Mouse (Mus musculus) lung, embryonic 14.5 days (tissue): ENCODE results near the gene Trim60. TPM values are rescaled to one million over a fixed set of nuclear protein-coding genes. Genes with fewer than 3 reads are reported as not detected.
"Not testable (repeated sequence)": the region's sequence is repeated elsewhere in the genome, so short reads cannot be mapped to it uniquely, and the experiment has no call there.

ENCODE experiments used
- ATAC-seq: fragments of 200-750 bp; cut with Nextera tagmentation; 2 replicates; pipeline ENCODE4 v1.8.0; 2017; ENCODE audit warnings: mild to moderate bottlenecking, moderate TSS enrichment, moderate library complexity; ENCODE audit not compliant: insufficient read depth
- DNase-seq: peaks from one replicate; pipeline ENCODE4 v3.0.0-alpha.2; 2015
- H3K27ac ChIP-seq: fragments of 300-500 bp; sonication (generic); 2 replicates; pipeline ENCODE4 v1.5.1; 2014; ENCODE audit warnings: low read depth, mild to moderate bottlenecking, moderate library complexity
- H3K27me3 ChIP-seq: fragments of 300-500 bp; sonication (generic); 2 replicates; pipeline ENCODE4 v1.6.1; 2014; ENCODE audit warnings: low read length, control low read depth; ENCODE audit not compliant: insufficient read depth
- H3K36me3 ChIP-seq: fragments of 300-500 bp; sonication (generic); 2 replicates; pipeline ENCODE4 v1.6.1; 2014; ENCODE audit warnings: control low read depth; ENCODE audit not compliant: insufficient read depth
- H3K4me1 ChIP-seq: fragments of 300-500 bp; sonication (generic); 2 replicates; pipeline ENCODE4 v1.6.1; 2014; ENCODE audit warnings: antibody characterized with exemption, control low read depth; ENCODE audit not compliant: insufficient read depth
- H3K4me2 ChIP-seq: fragments of 300-500 bp; sonication (generic); 2 replicates; pipeline ENCODE4 v1.6.1; 2014; ENCODE audit warnings: mild to moderate bottlenecking
- H3K4me3 ChIP-seq: fragments of 300-500 bp; sonication (generic); 2 replicates; pipeline ENCODE4 v1.5.1; 2014; ENCODE audit warnings: low read depth, low read length
- H3K9ac ChIP-seq: fragments of 300-500 bp; sonication (generic); 2 replicates; pipeline ENCODE4 v1.6.1; 2014
- H3K9me3 ChIP-seq: fragments of 300-500 bp; sonication (generic); 2 replicates; pipeline ENCODE4 v1.6.1; 2016; ENCODE audit warnings: low read depth, low read length, control low read depth
- CTCF ChIP-seq: IDR thresholded peaks from 2 replicates; pipeline ENCODE4 v1.5.1; 2016; ENCODE audit warnings: antibody characterized with exemption, low read depth
- WGBS: fragments of 180-500 bp; shearing (Covaris S2); extraction: QIAGEN DNeasy Blood & Tissue Kit; methylation state at CpG from one replicate; pipeline ENCODE4 v1.1.7; 2014; 5-methylcytosine and 5-hydroxymethylcytosine counted together
- polyA plus RNA-seq: library from polyadenylated mRNA; unstranded; fragments of >200 nt; fragmentation: Nextera tagmentation; extraction: Ambion mirVana; gene quantifications from 2 replicates; pipeline ENCODE4 v1.2.1, GENCODE M21; 2014

The Trim60 gene
- polyA plus RNA-seq, 1 experiment from 2014 or later: not detected

DNA sequence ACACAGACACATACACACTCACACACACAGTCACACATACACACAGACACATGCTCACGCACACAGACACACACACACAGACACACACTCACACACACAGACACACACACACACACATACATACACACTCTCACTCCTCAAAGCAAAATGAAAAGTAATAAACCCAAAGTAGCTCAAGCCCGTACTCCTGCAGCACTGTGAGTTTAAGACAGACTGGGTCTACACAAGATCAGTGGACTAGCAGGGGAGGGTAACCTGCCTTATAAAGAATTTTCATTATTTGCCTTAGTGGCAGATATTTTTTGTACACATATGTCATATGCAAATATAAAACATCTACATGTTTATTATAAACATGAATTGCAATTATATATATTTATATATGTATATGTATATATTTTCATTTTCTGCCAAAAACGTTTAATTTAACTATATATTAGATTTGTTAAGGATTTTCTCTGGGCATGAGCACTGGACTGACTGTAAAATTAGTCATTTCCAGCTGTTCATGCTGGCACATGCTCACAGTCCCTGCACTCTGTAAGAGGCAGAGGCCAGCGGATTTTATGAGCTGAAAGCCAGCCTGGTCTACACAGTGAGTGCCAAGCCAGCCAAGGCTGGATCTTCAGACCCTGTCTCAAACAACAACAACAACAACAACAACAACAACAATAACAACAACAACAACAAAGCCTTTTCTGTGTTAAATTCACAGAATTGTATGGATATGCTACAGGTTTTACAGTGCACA lies 12.5 kb upstream of the Trim60 start:
- H3K4me2 ChIP-seq: no peak overlapping the region
- peak; percentile 21 for DNase-seq
- no peak overlapping the region for H3K4me3 ChIP-seq
- no peak overlapping the region for H3K9ac ChIP-seq
- no peaks in the 10 kb centered on the region for H3K36me3 ChIP-seq
- no peaks in the 10 kb centered on the region for H3K4me1 ChIP-seq
- no peaks in the 10 kb centered on the region for H3K27me3 ChIP-seq
- no peak for TF ChIP-seq CTCF
- ATAC-seq: peak; percentile 66; the same call in 1 of the 2 replicates
- H3K27ac ChIP-seq: no peak overlapping the region
- H3K9me3 ChIP-seq: no peaks in the 10 kb centered on the region
- WGBS: 67% methylated on average over 4 of the region's 4 CpGs

DNA sequence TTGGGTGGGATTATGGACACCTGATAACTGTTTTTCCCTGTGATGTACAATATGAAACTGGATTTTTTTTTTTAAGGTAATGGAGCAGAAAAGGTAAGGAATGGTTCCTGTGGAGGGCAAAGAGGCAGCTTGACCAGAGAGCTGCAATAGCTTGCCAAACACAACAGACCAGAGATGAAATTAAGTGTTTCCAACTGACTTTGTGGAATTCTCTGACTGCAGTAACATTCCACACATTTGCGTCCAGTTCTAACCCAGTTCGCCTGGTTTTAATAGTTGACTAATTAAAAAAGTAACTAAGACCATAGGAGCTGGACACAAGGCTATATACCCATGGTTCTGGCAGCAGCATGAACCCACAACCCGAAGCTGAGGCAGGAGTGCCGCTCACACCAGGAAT lies 11.4 kb upstream of the Trim60 start:
- no peak for ATAC-seq
- no peaks in the 10 kb centered on the region for H3K9me3 ChIP-seq
- H3K4me2 ChIP-seq: no peak overlapping the region
- H3K4me3 ChIP-seq: no peak overlapping the region
- no peaks in the 10 kb centered on the region for H3K36me3 ChIP-seq
- no peaks in the 10 kb centered on the region for H3K27me3 ChIP-seq
- no peaks in the 10 kb centered on the region for H3K4me1 ChIP-seq
- no peak for DNase-seq
- no peak for TF ChIP-seq CTCF
- 82% methylated on average over 4 of the region's 4 CpGs for WGBS
- no peak overlapping the region for H3K9ac ChIP-seq
- no peak overlapping the region for H3K27ac ChIP-seq

GRCm38 (mm10) chr8:65028959-65029686 lies 10.7 kb upstream of the Trim60 start:
- no peaks in the 10 kb centered on the region for H3K9me3 ChIP-seq
- H3K27ac ChIP-seq: no peak overlapping the region
- no peak for DNase-seq
- WGBS: 73% methylated on average over 12 of the region's 12 CpGs
- TF ChIP-seq CTCF: no peak
- no peak overlapping the region for H3K4me2 ChIP-seq
- no peaks in the 10 kb centered on the region for H3K4me1 ChIP-seq
- no peak for ATAC-seq
- no peak overlapping the region for H3K9ac ChIP-seq
- no peaks in the 10 kb centered on the region for H3K27me3 ChIP-seq
- no peak overlapping the region for H3K4me3 ChIP-seq
- no peaks in the 10 kb centered on the region for H3K36me3 ChIP-seq

GRCm38 (mm10) chr8:65022485-65022884 lies 4.1 kb upstream of the Trim60 start:
- no peak overlapping the region for H3K9ac ChIP-seq
- 48% methylated on average over 8 of the region's 8 CpGs for WGBS

GRCm38 (mm10) chr8:65007616-65008015 lies 10.8 kb downstream of the Trim60 start:
- not testable (repeated sequence) for H3K27ac ChIP-seq, ATAC-seq

More at GRCm38 (mm10) chr8:65022485-65022884, 4.1 kb upstream of the Trim60 start:
- no peaks in the 10 kb centered on the region for H3K36me3 ChIP-seq
- TF ChIP-seq CTCF: peak; percentile 77
- ATAC-seq: no peak; the same call in 1 of the 2 replicates
- DNase-seq: peak; percentile 70
- no peak overlapping the region for H3K4me3 ChIP-seq
- no peak overlapping the region for H3K4me2 ChIP-seq
- H3K9me3 ChIP-seq: no peaks in the 10 kb centered on the region
- H3K27me3 ChIP-seq: no peaks in the 10 kb centered on the region
- H3K27ac ChIP-seq: no peak overlapping the region
- H3K4me1 ChIP-seq: no peaks in the 10 kb centered on the region

DNA sequence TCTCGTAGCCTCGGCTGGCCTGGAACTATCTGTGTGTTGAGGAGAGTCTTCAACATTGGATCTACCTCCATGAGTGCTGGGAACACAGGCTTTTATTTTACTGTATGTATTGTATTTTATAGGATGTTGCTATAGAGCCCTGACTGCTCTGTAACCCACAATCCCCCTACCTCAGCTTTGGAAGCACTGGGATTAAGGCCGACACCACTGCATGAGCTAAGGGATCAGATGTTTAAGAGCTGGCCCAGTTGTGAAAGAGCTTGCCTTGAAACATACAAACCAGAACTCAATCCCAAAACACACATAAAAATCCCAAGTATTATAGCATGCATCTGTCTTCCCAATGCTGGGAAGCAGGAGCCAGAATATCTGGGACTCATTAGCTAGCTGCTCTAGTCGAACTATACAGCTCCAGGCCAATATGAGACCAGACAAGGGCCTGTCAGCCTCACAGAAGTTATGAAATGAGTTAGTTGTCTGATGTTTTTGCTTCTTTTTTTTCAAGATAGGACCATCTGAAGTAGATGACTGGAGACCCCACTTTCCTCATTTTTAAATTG lies 19.5 kb downstream of the Trim60 start:
- Histone ChIP-seq H3K27me3 (no peaks in the 10 kb centered on the region), H3K27ac (no peak overlapping the region), H3K9ac (no peak overlapping the region), H3K4me1 (no peaks in the 10 kb centered on the region), H3K4me2 (no peak overlapping the region), H3K36me3 (no peaks in the 10 kb centered on the region), H3K9me3 (no peaks in the 10 kb centered on the region), H3K4me3 (no peak overlapping the region)
- WGBS: 80% methylated on average over 4 of the region's 4 CpGs
- no peak for TF ChIP-seq CTCF
- no peak for DNase-seq
- ATAC-seq: no peak

More at GRCm38 (mm10) chr8:65007616-65008015, 10.8 kb downstream of the Trim60 start:
- not testable (repeated sequence) for H3K9ac ChIP-seq, H3K4me3 ChIP-seq, H3K27me3 ChIP-seq, H3K4me1 ChIP-seq, H3K36me3 ChIP-seq, H3K9me3 ChIP-seq, DNase-seq, H3K4me2 ChIP-seq
- 75% methylated on average over 6 of the region's 6 CpGs for WGBS

DNA sequence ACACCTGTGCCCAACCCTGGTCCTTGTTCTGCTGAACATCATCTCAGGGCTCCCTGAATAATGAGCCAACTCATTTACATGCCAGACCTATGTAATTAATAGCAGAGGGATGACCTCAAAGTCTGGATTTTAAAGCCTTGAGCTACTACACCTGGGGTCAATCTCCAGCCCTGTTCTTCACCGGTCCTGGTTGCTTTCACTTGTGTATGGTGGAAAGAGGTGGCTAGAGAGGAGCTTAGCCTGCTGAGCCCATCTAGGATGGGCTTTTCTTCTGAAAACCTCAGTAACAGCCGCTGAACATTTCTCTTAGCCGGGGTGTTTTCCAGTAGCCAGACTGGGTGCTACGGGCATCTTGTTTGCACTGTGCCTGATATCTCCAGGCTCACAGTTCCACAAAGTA lies 30.7 kb downstream of the Trim60 start, which contains the start of gene Trim75:
Gene Trim75, minus strand, starts transcription at position 101 of the 400 bp plus-strand sequence.
- 90% methylated on average over 4 of the region's 4 CpGs for WGBS
- Histone ChIP-seq H3K36me3 (no peaks in the 10 kb centered on the region), H3K4me2 (no peak within 1 kb of the TSS), H3K4me1 (no peaks in the 10 kb centered on the region), H3K9me3 (no peaks in the 10 kb centered on the region), H3K27ac (no peak within 1 kb of the TSS), H3K27me3 (no peaks in the 10 kb centered on the region), H3K9ac (no peak within 1 kb of the TSS), H3K4me3 (no peak within 1 kb of the TSS)
- no peak for TF ChIP-seq CTCF
- ATAC-seq: no peak
- DNase-seq: no peak
